Mouse (Mus musculus) layer of hippocampus, adult 8-10 months (tissue): ENCODE data around the gene Dnah12. TPM values are rescaled to one million over a fixed set of nuclear protein-coding genes. Genes with fewer than 3 reads are reported as not detected.
"Not testable (repeated sequence)": the region's sequence is repeated elsewhere in the genome, so short reads cannot be mapped to it uniquely, and the experiment has no call there.

Experiments
- DNase-seq, 2 experiments: peaks; one replicate each; pipeline ENCODE4 v3.0.0; 2022; ENCODE audit warnings: low spot score in 2 of 2
- microRNA-seq, 2 experiments: library from miRNA; unstranded; fragments of <30 nt; microRNA quantifications; one replicate each; pipeline ENCODE4 v1.2.0; 2022
- total RNA-seq, 4 experiments: library from RNA; stranded (reverse); gene quantifications; 2 replicates each; pipeline ENCODE4 v1.2.4; 2022

Gene Dnah12
- total RNA-seq, 4 experiments from 2014 or later = 0.32 to 1.1 (median 0.62) TPM

DNA sequence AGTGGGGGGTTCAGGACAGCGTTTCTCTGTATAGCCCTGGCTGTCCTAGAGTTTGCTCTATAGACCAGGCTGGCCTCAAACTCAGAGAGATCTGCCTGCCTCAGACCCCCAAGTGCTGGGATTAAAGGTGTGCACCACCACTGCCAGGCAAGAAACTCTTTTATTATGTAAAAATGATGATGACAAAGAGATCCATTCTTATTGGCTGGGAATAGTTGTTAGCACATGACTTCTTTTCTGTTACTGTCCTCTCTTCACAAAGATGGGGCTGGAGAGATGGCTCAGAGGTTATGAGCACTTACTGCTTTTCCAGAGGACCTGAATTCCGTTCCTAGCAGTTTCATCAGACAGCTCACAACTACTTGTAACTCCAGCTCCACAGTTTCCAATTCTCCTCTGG lies 186.9 kb downstream of the Dnah12 start:
- no peak for DNase-seq

DNA sequence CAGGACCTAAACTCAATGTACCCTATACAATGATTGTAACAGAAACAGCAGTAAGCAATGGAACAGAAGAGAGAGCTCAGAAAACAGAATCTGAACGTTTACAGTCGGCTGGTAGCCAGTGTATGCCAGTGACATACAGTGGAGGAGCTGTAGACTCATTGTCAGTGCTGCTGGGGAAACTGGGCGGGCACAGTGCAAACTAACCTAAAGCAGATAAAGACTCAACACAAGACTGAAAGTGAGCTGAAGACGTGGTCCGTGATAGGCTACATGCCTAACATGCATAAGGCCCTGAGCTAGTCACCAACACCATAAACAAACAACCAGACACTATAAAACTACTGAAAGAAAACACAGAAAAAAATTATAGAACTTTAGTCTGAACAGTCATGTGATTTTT lies 188.6 kb downstream of the Dnah12 start:
- no peak for DNase-seq

DNA sequence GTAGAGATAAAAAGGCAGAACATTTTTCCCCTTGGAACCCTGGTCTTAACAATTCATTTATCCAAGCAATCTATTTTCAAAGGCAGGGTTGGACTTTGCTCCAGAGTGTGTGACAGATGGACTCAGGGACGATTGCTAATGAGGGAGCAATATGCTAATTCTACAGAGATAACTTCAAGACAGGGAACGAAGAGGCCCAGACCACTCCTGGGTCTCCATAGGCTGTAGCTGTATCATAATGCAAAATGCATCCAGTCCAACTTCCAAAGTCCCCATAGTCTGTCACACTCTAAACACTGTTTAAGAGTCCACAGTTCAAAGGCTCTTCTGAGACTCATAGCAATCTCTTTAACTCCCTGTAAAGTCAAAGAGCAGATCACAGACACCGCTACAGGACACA lies 194.2 kb downstream of the Dnah12 start:
- DNase-seq = no peak

DNA sequence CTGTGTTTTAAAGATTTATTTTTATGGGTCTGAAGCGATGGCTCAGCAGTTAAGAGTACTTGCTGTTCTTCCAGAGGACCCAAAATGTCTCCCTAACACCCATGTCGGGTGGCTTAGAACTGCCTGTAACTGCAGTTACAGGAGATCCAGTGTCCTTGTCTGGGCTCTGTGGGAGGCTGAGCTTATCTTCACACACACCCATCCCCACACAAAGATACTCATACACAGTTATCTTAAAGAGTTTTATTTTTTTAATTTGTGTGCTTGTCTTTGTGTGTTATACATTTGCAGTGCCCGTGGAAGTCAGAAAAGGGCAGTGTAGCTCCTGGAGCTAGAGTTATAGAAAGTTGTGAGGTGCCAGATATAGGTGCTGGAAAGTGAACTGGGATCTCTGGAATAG lies 197.7 kb downstream of the Dnah12 start:
- DNase-seq = no peak

DNA sequence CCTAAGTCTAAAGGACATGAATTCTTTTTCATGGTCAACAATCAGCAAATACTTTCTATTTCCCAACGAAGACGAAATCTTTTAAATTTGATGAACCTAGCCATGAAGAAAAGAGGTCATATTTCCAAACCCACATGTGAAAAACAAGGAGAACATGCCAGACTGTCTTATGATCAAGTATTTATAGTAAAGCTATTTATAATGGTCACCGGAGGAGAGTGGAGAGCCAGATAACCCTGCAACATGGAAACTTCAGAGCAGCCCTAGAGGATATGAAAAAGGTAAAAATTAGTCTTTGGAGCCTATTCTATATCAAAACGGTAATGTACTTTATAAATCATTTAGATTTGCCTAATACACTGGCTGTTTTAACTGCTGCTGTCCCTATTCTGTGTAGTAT lies 201.3 kb downstream of the Dnah12 start, which contains the start of gene Asb14:
Gene Asb14 (plus strand): TSS at position 166 of the 400 bp plus-strand sequence.
- DNase-seq = no peak

DNA sequence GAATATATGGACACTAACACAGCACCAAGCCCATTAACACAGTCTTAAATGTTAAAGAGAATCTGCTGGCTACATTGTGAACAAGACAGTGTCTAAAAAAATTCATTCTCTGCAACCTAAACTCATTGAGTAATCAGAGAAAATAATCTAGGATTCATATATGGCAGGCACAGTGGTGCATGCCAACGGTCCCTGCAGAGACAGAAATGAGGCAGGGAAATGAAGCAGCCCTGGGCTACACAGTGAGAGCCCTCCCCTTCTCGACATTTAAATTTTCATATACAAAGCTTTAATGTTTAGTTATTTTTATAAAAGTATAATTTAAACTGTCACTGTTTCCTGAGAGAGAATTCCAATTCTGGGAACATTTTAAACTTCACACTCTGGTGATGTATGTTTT lies 206.4 kb downstream of the Dnah12 start:
- no peak for DNase-seq

DNA sequence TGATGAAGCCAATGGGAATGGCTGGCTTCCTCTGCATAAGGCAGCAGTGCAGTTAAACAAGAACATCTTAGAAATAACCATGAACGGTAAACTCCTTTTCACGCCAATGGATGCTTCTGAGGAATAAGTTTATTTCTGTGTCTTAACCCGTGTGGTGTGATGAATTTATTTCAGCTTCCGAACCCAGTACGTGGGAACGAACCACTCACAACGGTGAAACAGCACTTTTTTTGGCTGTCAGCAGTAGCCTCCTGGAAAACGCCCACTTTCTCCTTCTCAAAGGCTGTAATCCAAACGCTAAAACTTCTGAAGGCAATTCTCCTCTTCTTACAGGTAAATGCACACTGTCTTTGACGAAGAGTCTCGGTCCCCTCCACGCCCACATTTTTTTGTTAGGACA lies 207.8 kb downstream of the Dnah12 start:
- DNase-seq = no peak

DNA sequence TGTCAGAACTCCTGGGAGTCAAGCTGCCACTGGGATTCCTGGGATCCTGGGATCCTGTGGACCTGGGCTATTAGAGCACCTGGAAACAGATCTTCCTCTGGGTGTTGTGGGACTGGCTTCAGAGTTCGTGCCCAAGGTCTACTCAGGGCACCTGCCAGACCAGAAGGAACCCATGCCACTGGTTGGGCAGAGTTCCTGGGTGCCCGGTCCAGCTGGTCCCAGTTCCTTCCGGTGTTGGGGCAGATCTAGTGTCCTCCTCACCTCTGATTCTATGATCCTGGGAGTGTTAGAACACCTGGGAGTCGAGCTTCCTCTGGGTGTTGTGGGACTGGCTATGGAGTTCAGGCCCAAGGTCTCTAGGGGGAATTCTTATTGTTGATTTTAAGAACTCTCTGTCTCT lies 214.3 kb downstream of the Dnah12 start:
- DNase-seq = no peak

DNA sequence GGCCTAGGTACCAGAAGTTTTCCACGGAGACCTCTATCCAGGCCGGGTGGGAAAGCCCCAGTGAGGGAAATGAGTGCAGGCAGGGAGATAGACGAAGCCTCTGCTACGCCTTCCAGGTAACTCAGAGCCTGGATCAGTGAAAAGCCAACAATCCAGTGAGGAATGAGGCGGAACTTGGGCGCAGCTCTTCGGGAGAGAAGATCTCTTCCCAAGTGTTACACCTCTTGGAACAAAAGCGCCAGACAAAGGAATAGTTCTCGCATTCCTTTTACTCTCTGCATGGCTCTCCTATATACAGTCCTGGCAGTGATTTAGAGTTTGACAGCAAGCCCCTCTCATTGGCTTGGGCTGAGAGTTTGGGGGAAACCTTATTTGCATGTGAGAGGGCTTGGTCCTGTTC lies 217.4 kb downstream of the Dnah12 start:
- DNase-seq = not testable (repeated sequence)

DNA sequence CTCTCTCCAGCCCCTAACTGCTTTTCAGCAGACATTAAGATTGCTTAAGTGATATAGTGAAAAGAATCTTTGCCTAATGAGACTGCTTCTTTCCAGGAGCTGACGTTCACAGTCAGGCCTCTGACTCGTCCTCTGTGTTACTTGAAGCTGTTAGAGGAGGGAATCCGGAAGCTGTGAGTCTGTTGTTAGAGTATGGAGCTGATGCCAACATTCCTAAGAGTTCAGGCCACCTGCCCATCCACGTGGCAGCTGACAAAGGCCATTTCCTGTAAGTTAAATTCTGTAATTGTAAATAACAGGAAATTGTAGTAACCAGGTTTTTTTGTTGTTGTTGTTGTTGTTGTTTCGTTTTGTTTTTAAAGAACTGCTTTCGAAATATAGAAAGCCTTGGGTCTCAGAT lies 218.1 kb downstream of the Dnah12 start:
- DNase-seq = no peak

DNA sequence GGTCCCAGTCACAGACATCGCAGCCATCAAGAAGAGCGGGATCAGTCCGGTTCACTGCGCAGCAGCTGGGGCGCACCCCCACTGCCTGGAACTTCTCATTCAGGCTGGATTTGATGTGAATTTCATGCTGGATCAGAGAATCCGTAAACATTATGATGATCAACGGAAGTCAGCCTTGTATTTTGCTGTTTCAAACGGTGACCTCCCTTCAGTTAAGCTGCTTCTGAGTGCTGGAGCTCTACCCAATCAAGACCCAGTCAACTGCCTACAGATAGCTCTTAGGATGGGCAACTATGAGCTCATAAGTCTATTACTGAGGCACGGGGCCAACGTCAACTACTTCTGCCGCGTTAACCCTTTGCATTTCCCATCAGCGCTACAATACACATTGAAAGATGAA lies 218.8 kb downstream of the Dnah12 start:
- no peak for DNase-seq

DNA sequence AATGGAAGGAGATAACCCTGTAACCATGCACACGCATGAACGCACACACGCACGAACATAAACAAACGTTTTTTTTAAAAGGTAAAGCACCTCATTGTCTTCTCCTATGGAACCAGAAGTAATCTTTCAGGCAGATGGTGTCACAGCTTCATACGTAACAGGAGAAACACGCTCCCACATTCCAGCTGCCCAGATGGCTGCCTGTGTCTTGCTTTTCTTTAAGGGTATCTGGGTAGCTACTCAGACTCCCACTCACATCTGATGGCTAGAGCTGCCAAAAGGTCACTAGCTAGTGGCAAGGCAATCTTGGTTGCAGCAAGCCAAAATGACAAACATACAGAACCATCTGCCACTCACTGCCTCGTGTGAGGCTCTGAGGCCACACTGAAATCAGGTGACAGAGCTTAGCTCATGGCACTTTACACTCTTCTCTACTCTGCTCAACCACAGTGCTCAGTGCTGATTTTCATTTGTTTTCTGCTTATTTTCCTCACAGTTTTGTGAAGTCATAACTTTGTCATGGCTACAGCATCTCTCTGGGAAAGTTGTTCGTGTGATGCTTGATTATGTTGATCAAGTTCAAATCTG lies 220.7 kb downstream of the Dnah12 start:
- peak; percentile 29 to 42 for DNase-seq

DNA sequence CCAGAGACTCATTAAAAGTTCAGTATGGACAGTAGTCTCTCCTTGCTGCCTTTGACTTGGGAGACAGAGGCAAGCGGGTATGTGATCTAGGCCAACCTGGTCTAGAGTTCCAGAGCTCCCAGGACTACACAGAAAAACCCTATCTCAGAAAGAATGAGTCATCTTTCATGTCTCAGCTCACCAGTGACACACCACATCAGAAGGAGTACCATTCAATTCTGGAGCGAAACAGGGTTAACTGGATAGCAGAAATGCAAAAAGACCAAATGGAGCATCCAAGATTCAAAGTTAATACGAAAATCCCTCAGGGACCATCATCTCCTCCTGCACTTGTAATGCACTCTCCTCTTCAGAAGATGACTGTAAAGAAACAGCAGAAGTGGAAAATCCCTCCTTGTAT lies 226.2 kb downstream of the Dnah12 start:
- no peak for DNase-seq

DNA sequence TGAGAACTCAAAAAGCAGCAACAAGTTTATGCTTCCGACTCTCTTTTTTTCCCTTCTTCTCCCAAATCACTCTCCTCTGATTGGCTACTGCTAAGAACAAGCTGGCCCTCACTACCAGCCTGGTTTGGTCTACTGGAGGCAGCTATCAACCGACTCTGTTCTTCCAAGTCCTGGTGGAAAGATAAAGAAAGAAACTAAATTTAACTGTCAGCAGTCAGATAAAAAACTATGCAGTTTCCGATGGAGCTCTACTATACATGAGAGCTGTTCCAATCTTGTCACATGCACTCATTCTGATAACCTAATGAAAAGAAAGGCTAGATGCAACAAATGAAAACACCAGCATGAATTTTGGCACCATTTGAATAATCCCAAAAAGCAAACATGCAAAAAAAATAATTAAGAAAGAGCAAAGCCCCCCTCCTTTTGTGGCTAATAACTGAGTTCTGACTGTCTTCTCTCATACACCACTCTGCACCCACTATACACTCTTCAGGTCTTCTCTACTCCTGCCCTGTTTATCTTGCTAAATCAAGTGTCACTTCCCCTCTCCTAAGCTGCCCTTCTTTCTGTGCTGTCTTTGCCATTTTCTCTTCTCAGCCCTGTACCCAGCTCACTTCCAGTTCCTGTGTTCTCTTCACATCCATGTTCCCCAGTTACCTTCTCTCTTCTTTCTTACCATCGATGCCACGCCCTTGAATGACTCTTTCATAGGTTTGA lies 230.8 kb downstream of the Dnah12 start:
- no peak for DNase-seq

DNA sequence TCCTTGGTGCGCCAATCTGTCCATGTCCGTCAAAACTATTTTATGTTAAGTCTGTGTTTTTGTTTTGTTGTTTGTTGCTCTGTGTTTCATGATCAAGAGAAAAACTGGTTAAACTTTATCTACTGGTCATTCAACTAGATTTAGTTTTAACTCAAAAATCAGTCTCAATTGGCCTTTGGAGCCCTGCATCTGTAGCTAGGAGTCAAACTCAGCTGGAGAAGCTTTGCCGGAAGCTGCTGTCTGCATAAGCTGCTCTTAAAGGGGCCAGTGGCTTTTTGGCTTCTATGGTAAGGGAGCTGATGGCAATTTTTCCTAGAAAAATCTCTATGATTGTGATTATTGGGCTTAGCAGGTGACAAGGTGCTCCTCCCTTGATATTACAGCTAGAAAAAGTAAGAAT lies 241.8 kb downstream of the Dnah12 start:
- DNase-seq = no peak

DNA sequence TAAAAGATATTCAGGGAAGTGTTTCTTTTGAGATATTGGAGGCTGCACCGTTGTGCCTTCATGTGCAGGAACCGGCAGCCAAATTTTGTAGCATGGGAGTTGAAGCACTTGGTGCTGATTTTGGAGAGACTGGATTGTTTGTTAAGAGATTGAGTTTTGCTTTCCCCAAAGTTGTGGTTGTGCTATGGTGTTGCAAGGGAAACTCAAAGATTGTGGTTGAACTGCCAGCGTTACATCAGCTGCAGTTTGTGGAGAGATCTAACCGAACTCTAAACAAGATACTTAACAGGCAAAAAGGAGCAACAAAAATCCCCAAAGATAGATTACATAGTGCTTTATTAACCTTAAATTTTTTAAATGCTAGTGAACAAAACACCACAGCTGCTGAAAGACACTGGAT lies 242.5 kb downstream of the Dnah12 start:
- no peak for DNase-seq

Small RNA genes within 50 kb of the gene (microRNA-seq; reads per million reads assigned to microRNA genes)
- 0.32 to 0.76 reads per million in 2 experiments for gene Mir7672

Other genes with a start within 250 kb of the Dnah12 start
- gene Slmap, start 158.3 kb upstream of the Dnah12 start, total RNA-seq = 100 to 1,000 TPM in 2 of 4 experiments, 10 to 100 TPM in 2; 93.5 to 105 (median 101) TPM
- 10 to 100 TPM; 27.3 to 31.2 (median 29.0) TPM for gene Dennd6a, start 119.4 kb upstream of the Dnah12 start, total RNA-seq
- gene Arf4, start 55.2 kb upstream of the Dnah12 start, total RNA-seq = 100 to 1,000 TPM; 114 to 128 (median 120) TPM
- gene Pde12, start 23.4 kb upstream of the Dnah12 start, total RNA-seq = 1 to 10 TPM; 7.8 to 8.8 (median 8.1) TPM
- gene Asb14, start 201.3 kb downstream of the Dnah12 start, total RNA-seq = under 1 TPM in 3 of 4 experiments, not detected in 1; 0.23 to 0.43 (median 0.31) TPM